Mouse (Mus musculus) heart, postnatal 25 days (tissue): ENCODE results near the gene Syngr1. TPM values are rescaled to one million over a fixed set of nuclear protein-coding genes. Genes with fewer than 3 reads are reported as not detected.

Experiments used
- DNase-seq: peaks from one replicate; pipeline ENCODE4 v3.0.0; 2022; ENCODE audit warnings: low spot score
- intact Hi-C: fragments of 180-260 bp; cut with DNase I; formaldehyde crosslinking; loops from one replicate; pipeline ENCODE4 v1.15.1; 2025
- microRNA-seq: library from miRNA; unstranded; fragments of <30 nt; microRNA quantifications from one replicate; pipeline ENCODE4 v1.2.0, GENCODE M21; 2022
- total RNA-seq, 2 experiments: library from RNA; stranded (reverse); gene quantifications; 2 replicates each; pipeline ENCODE4 v1.2.3; 2021

Syngr1 gene
- total RNA-seq, 2 experiments from 2014 or later, result 77.5 to 92.2 TPM

GRCm38 (mm10) chr15:80158001-80158706 lies 67.0 kb downstream of the Syngr1 start:
- intact Hi-C loops, result no loop called here
- DNase-seq, result no peak

- intact Hi-C loops, result no loop called here
- DNase-seq, result no peak
Measured at GRCm38 (mm10) chr15:80158707-80159090, 67.6 kb downstream of the Syngr1 start.

- intact Hi-C loops, result no loop called here
- no peak for DNase-seq
Measured at GRCm38 (mm10) chr15:80159286-80159901, 68.3 kb downstream of the Syngr1 start.

GRCm38 (mm10) chr15:80160223-80160622 lies 69.1 kb downstream of the Syngr1 start:
- no peak for DNase-seq
- intact Hi-C loops, result no loop called here

- no peak for DNase-seq
- intact Hi-C loops, result no loop called here
Measured at GRCm38 (mm10) chr15:80160726-80161125, 69.6 kb downstream of the Syngr1 start.

GRCm38 (mm10) chr15:80161199-80161598 lies 70.1 kb downstream of the Syngr1 start:
- intact Hi-C loops, result no loop called here
- DNase-seq, result no peak

GRCm38 (mm10) chr15:80162401-80162964 lies 71.3 kb downstream of the Syngr1 start:
- no peak for DNase-seq
- intact Hi-C loops, result no loop called here

- intact Hi-C loops, result no loop called here
- DNase-seq, result no peak
Measured at GRCm38 (mm10) chr15:80163274-80163673, 72.1 kb downstream of the Syngr1 start.

GRCm38 (mm10) chr15:80163716-80164115 lies 72.6 kb downstream of the Syngr1 start:
- intact Hi-C loops, result no loop called here
- no peak for DNase-seq

GRCm38 (mm10) chr15:80165396-80165795 lies 74.3 kb downstream of the Syngr1 start:
- intact Hi-C loops, result no loop called here

More at GRCm38 (mm10) chr15:80165396-80165795, 74.3 kb downstream of the Syngr1 start:
- no peak for DNase-seq

Small RNA genes lying within 50 kb of the gene (microRNA-seq; reads per million reads assigned to microRNA genes)
- 122 reads per million, percentile 60 among the genes with 10 or more reads in this experiment for gene Snord43

Other genes with a start within 250 kb of the Syngr1 start
- 1 to 10 TPM; 6.3 to 6.4 TPM for gene Apobec3, start 199.7 kb upstream of the Syngr1 start, total RNA-seq
- gene Cbx7, start 120.2 kb upstream of the Syngr1 start, total RNA-seq, result 1 to 10 TPM; 9.4 to 9.8 TPM
- 10 to 100 TPM; 24.5 to 33.8 TPM for gene Pdgfb, start 76.4 kb upstream of the Syngr1 start, total RNA-seq
- 100 to 1,000 TPM; 154 to 183 TPM for gene Rpl3, start 534 bp downstream of the Syngr1 start, total RNA-seq
- gene Tab1, start 41.8 kb downstream of the Syngr1 start, total RNA-seq, result 10 to 100 TPM; 23.7 to 26.5 TPM
- gene Mgat3, start 82.4 kb downstream of the Syngr1 start, total RNA-seq, result 1 to 10 TPM; 1.5 to 1.6 TPM
- gene Mief1, start 142.7 kb downstream of the Syngr1 start, total RNA-seq, result 10 to 100 TPM; 29.2 to 32.3 TPM
- 10 to 100 TPM; 16.1 to 21.0 TPM for gene AC140267.1, start 144.5 kb downstream of the Syngr1 start, total RNA-seq
- 10 to 100 TPM; 58.3 to 81.7 TPM for gene Atf4, start 163.8 kb downstream of the Syngr1 start, total RNA-seq
- gene Rps19bp1, start 173.0 kb downstream of the Syngr1 start, total RNA-seq, result 10 to 100 TPM; 15.5 to 15.9 TPM
- gene Cacna1i, start 195.9 kb downstream of the Syngr1 start, total RNA-seq, result under 1 TPM in 1 of 2 experiments, not detected in 1; 0.36 TPM